Mouse (Mus musculus) MEL (cell line): ENCODE measurements around the gene Guca2a.

ENCODE experiments used
- CHD1 ChIP-seq: IDR thresholded peaks from 2 replicates; pipeline ENCODE4 v1.6.1; 2012; ENCODE audit warnings: low read depth, mild to moderate bottlenecking, inconsistent platforms, low read length, improper control_type of control experiment
- CHD2 ChIP-seq: IDR thresholded peaks from 2 replicates; pipeline ENCODE4 v1.6.1; 2011; ENCODE audit warnings: low read length, improper control_type of control experiment
- CTCF ChIP-seq, 3 experiments: IDR thresholded peaks in 2 of 3; conservative IDR thresholded peaks in 1 of 3; 2 replicates each; pipeline ENCODE4 v1.5.1; 2011 to 2012; ENCODE audit warnings: low read length in 3 of 3, low read depth in 2 of 3, mild to moderate bottlenecking in 2 of 3, improper control_type of control experiment in 1 of 3, inconsistent platforms in 1 of 3, mixed read lengths in 1 of 3, moderate library complexity in 1 of 3; ENCODE audit not compliant: control insufficient read depth in 1 of 3, insufficient read depth in 1 of 3, poor library complexity in 1 of 3, severe bottlenecking in 1 of 3
- EP300 ChIP-seq, 2 experiments: IDR thresholded peaks; 2 replicates each; pipeline ENCODE4 v1.6.1; 2011; ENCODE audit warnings: improper control_type of control experiment in 2 of 2, low read length in 2 of 2, low read depth in 1 of 2, mild to moderate bottlenecking in 1 of 2
- GABPA ChIP-seq: IDR thresholded peaks from 2 replicates; pipeline ENCODE4 v1.6.1; 2012; ENCODE audit warnings: low read depth, mild to moderate bottlenecking, inconsistent platforms, low read length, improper control_type of control experiment, moderate library complexity
- MAFK ChIP-seq: IDR thresholded peaks from 2 replicates; pipeline ENCODE4 v1.6.1; 2011; ENCODE audit warnings: low read depth, mild to moderate bottlenecking, low read length, improper control_type of control experiment, borderline replicate concordance
- MAX ChIP-seq: IDR thresholded peaks from 2 replicates; pipeline ENCODE4 v1.6.1; 2011; ENCODE audit warnings: low read length, improper control_type of control experiment
- POLR2A ChIP-seq, 2 experiments: IDR thresholded peaks; 2 replicates each; pipeline ENCODE4 v1.6.1; 2011 to 2012; ENCODE audit warnings: low read length in 2 of 2, mild to moderate bottlenecking in 2 of 2, control low read depth in 1 of 2, improper control_type of control experiment in 1 of 2, low read depth in 1 of 2, moderate library complexity in 1 of 2; ENCODE audit not compliant: control insufficient read depth in 1 of 2, insufficient read depth in 1 of 2, poor library complexity in 1 of 2
- POLR2AphosphoS5 ChIP-seq: IDR thresholded peaks from 2 replicates; pipeline ENCODE4 v1.6.1; 2012; ENCODE audit warnings: low read depth, borderline replicate concordance, mild to moderate bottlenecking, inconsistent platforms, low read length, moderate library complexity, mixed read lengths
- RAD21 ChIP-seq: IDR thresholded peaks from 2 replicates; pipeline ENCODE4 v1.6.1; 2011; ENCODE audit warnings: mild to moderate bottlenecking, low read depth, low read length, improper control_type of control experiment
- SMC3 ChIP-seq: IDR thresholded peaks from 2 replicates; pipeline ENCODE4 v1.6.1; 2011; ENCODE audit warnings: low read depth, low read length, improper control_type of control experiment
- UBTF ChIP-seq: IDR thresholded peaks from 2 replicates; pipeline ENCODE4 v1.6.1; 2012; ENCODE audit warnings: low read depth, mild to moderate bottlenecking, inconsistent platforms, low read length, improper control_type of control experiment, moderate library complexity, borderline replicate concordance; ENCODE audit not compliant: insufficient read depth
- USF1 ChIP-seq: IDR thresholded peaks from 2 replicates; pipeline ENCODE4 v1.6.1; 2014; ENCODE audit warnings: low read depth, mild to moderate bottlenecking, inconsistent platforms, low read length, improper control_type of control experiment, moderate library complexity

GRCm38 (mm10) chr4:119658246-119658645, 20.7 kb downstream of the Guca2a start:
- no peak for TF ChIP-seq CTCF (IDR thresholded peaks at IDR 0.05 in 2 of 3, conservative IDR thresholded peaks at IDR 0.05 in 1 of 3; ENCODE audit: control insufficient read depth in 1 of 3, insufficient read depth in 1 of 3, low read depth in 2 of 3, low read length in 3 of 3, poor library complexity in 1 of 3, severe bottlenecking in 1 of 3)
- TF ChIP-seq MAX: no peak
- no peak for TF ChIP-seq POLR2AphosphoS5
- TF ChIP-seq POLR2A (IDR thresholded peaks at IDR 0.05; ENCODE audit: control insufficient read depth in 1 of 2, insufficient read depth in 1 of 2, low read depth in 1 of 2, low read length in 2 of 2, poor library complexity in 1 of 2): no peak
- no peak for TF ChIP-seq GABPA
- TF ChIP-seq USF1: no peak
- TF ChIP-seq EP300 (IDR thresholded peaks at IDR 0.05; ENCODE audit: low read depth in 1 of 2, low read length in 2 of 2): no peak
- TF ChIP-seq RAD21: no peak
- no peak for TF ChIP-seq UBTF
- no peak for TF ChIP-seq SMC3
- no peak for TF ChIP-seq MAFK
- TF ChIP-seq CHD1: no peak
- no peak for TF ChIP-seq CHD2
